Mouse (Mus musculus) kidney, adult 2 months (tissue): Measurements from ENCODE around the gene Scrt2.

Experiments used
- CTCF ChIP-seq: fragments of 200-500 bp; conservative IDR thresholded peaks from 2 replicates; pipeline ENCODE4 v1.5.1; 2011; ENCODE audit warnings: low read depth, mild to moderate bottlenecking, control low read depth, low read length, moderate library complexity, mixed read lengths; ENCODE audit not compliant: insufficient read depth, insufficient read length
- POLR2A ChIP-seq: fragments of 200-500 bp; IDR thresholded peaks from one replicate; pipeline ENCODE4 v1.6.1; 2011; ENCODE audit warnings: low read depth, low read length, control low read depth

DNA sequence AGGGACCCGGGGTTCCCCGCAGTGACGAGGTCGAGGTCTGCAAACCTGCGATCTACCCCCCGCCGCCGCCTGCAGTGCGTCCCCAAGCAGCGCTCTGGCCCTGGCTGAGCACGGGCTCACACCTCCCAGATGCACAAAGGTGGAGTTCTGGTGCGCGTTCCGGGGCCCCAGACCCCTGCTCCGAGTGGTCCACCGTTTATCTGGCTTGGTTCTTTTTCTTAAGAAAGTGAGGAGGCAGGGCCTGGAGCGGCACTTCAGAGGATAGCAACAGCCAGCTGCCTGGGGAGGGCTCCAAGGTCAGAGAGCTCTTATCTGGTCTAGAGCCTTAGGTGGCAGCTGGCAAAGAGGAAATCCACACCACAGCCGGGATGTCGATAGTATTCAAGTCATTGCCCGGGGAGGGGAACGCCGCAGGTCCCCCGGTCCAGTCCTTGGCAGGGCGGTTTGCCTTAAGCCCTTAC is 32.3 kb upstream of the Scrt2 start:
- TF ChIP-seq POLR2A (no peak), CTCF (no peak)
